Mouse (Mus musculus) cerebellum, adult 18-20 months (tissue): ENCODE measurements around the gene Ankdd1b.

Experiments
- DNase-seq, 2 experiments: peaks; one replicate each; pipeline ENCODE4 v3.0.0; 2021

Gene Ankdd1b

DNA sequence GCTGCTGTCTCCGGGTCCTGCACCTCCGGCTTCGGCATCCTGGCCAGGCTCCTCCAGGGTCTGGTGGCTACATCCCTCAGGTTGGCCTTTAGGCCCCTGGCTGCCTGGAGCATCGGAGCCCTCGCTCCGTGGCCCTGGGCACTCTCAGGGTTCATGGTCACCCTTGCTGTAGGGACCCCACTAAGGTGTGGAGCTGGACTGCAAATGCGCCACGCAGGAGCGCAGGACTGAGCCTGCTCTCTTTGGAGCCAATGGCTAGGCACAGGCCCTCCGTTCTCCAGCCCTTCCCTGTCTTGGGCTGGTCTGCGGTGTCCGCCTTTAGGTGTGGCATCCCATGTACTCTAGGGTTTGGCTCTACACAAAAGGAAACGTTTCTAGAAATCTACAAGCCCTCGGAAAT is at the start of gene Ankdd1b:
TSS of gene Ankdd1b (minus strand) at position 242 of the 400 bp plus-strand sequence.
- DNase-seq = no peak

DNA sequence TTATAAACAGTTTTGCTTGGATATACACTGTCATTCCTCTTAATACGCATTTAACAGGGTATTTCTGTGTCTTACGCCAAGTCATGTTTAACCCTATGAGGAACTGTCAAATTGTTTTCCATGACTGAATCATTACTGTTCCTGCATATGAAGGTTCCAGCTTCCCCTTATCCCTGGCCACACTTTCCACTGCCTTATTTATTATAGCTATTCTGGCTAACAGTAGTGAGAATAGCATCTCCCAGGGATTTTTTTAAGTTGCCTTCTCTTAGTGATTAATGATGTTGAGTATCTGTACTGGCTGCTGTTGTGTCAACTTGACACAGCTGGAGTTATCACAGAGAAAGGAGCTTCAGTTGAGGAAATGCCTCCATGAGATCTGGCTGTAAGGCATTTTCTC is 46.3 kb upstream of the Ankdd1b start:
- DNase-seq = no peak

DNA sequence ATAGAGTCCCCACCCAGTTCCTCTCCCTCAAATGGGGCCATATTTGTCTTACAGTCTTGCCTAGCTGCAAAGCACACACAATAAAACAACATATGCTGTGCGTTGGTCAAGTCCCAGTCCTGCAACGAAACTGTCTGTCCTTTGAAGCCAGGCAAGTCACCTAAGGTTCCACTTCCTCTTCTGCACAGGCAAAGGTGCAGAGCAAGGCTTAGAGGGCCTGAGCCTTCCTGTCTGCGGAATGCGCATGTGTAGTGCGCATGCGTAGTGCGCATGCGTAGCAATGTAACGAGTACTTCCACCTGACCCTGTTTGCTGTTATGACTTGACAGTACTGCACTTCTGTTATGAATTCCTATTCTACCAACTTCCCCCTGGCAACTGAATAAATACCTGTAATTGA is 45.3 kb upstream of the Ankdd1b start:
- no peak for DNase-seq

DNA sequence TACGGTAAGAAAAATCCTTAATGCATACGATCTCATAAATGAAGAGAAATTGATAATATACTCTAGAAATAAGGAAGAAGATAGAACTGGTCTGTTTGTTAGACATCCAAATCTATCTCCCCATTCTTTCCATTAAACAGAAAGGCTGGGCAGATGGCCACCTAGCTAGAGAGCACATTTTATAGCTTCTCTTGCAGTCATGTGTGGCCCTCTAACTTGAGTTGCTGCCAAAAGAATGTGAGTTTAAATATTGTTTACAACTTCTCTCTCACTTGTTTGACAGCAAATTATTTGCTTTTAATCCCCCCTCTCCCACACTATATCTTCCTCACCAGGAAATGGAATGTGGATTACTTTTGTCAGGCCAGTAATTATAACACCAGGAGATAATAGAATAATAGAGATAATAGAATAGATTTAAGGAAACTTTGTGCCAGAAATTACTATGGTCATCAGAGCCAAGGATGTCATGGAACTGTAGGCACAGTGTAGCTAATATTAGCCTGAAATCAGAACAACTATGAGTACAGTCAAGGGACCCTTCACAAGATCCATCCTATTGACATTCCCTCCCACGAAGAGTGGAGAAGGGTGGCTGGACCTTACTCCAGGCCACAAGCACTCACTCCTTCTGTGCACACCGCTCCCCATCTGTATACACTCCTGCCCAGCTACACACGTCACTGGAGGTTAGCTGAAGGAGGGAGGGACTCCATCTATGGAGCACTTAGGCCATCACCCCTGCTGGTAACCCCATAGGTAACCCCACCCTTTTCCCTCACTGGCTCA is 43.4 kb upstream of the Ankdd1b start:
- DNase-seq = no peak

DNA sequence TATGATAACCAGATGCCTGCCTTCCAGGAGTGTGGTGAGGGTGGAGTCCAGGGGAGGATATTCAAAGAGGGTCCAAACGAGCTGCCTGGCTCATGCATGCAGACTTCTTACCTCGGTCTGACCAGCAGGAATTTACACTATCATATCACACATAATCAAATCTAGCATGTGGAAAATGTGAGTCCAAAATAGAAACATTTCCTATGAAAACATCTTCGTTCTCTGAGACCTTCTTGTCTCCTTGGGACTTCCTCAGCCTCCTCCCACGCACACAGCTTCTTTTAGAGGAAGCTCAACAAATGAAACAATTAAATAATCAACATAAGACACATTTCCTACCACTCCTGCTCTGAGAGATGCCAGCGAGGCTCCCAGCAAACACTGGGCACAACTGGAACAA is 40.9 kb upstream of the Ankdd1b start:
- DNase-seq = no peak

DNA sequence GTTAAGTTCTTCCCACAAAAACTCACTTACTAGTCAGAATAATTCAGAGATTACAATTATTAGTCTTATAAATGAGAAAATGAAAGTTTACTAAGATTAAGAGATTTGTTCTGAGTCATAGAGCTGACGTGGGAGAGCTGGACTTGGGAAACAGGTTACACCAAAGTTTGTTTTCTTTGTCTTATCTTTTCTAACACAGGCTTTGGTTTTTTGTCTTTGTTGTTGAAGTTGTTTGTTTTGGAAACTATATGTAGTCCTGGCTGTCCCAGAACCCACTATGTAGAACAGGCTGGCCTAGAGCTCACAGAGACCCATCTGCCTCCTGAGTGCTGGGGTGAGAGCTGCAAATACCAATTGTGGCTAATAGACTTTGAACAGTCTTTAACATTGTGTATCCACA is 40.3 kb upstream of the Ankdd1b start:
- no peak for DNase-seq

DNA sequence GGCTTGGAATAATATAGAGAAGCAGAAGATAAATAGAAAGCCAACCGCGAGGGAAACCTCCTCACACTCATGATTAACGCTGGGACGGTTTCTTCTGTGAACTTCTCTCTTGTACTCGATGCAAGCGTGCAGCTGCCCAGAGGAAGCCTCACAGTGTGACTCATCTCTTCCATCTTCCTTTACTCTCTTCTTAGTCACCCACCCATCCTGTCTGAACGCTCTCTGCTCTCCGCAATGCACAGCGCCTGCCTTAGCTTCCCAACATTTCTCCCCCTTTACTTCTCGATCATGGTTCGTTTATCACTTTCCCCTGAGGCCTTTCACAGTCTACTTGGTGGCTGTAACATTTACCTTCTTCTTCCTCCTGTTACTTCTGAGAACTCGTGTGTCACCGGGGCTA is 39.6 kb upstream of the Ankdd1b start:
- DNase-seq = no peak

DNA sequence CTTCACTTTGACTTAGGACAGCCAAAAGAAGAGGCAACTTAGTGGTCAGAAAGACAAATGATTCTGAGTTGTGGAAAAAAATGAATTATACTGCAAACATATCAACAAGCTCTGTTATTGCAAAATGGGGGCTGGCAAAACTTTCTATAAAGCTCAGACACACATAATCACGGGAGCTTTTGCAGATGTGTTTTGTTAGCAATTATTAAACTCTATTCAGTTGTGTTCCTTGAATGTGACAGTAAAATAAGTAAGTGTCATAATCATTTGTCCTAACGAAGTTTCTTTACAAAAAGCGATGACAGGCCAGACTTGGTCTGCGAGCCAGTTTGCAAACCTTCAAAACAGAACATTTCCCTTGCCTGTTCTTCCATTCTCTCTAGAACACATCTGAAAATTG is 36.5 kb upstream of the Ankdd1b start:
- no peak for DNase-seq

DNA sequence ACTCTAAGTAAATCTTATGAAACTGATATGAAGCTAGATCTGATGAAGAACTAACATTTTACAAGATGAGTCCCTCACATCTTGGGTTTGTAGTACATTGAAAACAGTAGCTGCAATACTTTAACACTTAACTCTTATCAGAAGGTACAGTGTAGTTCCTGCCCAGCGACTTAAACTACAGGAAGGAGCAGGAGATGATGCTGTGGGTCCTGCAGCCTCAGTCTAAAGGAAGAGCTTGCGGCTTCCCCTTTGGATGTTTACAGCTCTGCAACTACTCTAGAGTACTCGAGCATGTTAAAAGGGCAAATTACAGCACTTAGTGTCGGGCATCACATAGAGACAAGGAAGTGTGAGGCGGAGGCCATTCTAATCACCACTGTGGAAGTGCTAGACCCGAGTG is 35.3 kb upstream of the Ankdd1b start:
- no peak for DNase-seq

DNA sequence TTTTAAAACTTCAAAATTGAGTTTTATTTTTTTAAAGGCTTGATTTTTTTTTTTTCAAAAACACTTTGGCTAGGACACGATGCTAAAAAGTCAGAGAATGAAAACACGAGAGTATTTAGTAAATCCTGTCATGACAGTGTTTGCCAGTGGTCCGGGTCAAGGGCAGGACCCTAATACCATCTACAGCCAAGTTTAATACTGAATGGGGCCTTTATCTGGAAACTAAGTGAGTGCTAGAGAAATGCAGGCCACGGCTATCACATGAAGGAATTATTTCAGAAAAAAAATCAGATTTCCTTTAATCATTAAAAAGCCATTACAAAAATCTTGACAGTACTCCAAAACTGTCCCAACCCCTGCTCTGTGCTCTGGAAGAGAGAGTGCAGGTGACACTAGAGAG is 34.7 kb upstream of the Ankdd1b start:
- no peak for DNase-seq

DNA sequence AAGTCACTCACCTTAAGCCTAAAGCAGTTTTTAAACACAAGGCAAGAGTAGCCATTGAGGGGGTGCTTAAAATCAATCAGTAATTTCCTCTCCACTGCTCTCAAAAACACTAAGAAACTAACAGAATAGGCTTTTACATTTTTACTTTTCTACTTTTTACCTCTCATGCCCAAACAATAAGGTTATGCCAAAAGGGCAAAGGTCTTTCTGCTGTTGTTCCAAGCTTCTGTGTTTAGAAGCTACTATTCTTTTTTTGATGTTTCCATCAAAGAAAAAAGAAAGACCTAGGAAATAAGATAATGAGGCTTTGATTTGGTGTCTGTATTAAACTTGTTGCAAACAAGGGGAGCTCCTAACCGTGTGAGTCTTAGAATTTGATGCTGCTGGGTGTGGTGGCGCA is 28.9 kb upstream of the Ankdd1b start:
- DNase-seq = no peak

DNA sequence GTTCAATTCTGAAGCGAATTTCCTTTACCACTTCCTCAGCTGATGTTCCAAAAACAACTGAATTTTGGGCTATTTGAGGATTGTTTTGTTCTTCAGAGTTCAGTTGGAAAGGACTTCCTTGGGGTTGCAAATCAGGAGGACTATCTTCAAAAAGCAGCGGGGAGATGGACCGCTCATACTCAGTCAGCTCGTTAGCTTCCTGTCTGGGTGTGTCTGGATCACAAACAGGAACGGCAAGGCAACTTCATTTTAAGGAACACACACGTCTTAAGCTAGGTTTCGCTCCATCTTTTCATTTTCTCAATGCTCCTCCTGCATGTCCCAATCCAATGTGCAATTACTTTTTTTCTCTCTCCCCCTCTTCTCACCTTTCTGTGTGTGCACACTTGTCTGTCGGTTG is 25.6 kb upstream of the Ankdd1b start:
- DNase-seq = no peak

DNA sequence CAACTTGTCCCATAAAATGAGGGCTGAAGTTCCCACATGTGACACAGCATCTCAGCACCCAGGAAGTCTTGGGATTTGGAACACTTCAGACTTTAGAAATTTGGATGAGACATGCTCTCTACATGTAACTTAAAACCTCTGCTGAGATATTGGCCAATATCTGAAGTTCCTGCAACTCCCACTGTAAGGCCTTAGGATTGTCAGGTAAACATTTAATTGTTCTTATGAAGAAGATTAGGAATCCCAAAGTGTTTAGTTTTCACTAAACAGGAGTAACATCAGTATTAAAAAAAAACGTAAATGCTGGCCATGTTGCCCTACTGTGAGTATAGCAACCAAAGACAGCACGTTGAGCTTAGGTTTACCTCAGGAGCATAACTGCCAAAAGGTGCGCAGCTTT is 19.4 kb upstream of the Ankdd1b start, which contains the start of gene Gm17622:
TSS of gene Gm17622 (plus strand) at position 301 of the 400 bp plus-strand sequence.
- DNase-seq = no peak

DNA sequence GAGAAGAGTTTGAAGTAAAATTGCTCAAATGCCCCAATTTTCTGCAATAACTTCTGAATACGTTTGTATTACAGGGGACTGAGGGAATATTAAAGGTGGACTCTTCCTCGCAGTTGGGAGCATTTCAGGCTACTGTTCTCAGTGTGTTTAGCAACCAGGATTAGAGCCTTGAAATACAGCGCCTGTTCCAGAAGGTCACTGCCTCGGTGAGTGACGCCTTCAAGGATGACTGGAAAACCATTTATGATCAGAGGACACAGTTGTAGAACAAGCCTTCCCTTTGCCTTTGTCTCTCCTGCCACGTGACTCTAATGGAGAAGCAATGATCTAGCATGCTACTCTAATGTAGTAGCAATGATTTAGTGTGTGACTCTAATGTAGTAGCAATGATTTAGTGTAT is 17.0 kb upstream of the Ankdd1b start:
- DNase-seq = no peak

DNA sequence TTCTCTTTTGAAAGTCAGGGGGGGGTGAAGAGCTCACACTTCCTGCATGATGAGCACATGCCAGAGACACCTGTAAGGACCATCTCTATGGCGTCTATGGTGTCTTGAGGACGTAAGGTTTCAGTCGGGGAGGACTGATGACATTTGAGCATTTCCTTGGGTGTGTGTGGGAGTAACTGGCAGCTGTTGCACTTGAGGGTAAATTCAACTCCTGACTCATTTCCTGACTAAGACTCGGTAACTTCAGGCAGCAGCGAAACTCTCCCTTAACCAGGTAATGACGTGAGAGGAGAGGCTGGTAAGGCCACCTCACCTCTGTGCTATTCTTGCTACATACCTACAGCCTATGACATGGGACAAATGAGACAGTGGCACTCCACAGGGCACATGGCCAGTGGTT is 16.2 kb upstream of the Ankdd1b start:
- DNase-seq = no peak

DNA sequence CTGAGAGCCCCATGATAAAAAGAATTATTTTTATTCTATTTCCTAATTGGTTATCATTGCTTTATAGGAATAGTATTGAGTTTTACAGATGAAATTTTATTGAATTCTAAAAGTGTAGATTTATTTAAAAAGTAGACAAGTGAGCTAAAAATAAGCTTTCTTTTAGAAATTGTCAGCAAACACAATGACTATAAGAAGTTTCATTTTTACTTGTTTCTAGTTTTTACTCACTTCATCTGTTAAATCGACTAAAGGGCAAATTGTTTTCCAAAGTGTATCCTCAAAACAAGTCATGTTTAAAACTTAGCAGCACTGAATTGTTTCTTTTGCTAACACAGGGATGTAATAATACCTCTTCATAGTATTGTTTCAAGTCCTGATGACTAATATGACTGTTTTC is 8.0 kb upstream of the Ankdd1b start:
- DNase-seq = no peak

DNA sequence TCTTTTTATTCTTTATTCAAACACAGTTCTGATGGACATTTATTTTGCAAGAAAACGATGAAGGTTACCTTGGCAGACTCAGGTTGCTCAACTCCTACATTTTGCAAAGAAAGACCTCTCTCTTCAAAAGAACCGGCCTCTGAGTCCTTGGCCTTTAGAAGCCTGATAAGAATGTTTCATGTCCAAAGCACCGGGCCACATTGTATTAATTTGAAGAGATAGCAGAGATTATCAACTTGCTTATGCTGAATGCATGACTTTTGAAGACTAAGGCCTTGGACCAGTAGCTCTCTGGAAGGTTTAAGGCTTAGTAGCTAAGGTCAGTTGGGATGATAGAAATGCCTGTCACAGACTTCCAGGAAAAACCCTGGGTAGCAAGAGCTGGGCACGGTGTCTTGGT is 6.2 kb upstream of the Ankdd1b start:
- DNase-seq = no peak

DNA sequence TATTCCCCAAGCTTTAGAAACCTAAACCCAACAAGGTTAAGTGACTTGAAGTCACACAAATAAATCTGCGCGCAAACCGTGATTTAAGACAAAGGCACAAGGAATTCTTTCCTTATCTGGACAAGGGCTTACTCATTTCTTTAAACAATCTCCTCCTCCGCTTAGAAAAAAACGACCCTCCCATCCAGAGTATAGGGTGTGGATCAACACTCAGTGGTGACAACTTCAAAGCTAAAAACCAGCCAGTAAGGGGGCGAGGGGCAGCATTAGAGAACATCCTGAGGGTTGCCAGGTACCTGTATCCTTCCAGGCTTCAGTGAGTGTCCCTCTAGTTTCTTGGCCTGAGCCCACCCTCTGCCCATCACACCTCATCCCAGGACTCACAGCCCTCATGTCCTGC is 442 bp downstream of the Ankdd1b start:
- no peak for DNase-seq

DNA sequence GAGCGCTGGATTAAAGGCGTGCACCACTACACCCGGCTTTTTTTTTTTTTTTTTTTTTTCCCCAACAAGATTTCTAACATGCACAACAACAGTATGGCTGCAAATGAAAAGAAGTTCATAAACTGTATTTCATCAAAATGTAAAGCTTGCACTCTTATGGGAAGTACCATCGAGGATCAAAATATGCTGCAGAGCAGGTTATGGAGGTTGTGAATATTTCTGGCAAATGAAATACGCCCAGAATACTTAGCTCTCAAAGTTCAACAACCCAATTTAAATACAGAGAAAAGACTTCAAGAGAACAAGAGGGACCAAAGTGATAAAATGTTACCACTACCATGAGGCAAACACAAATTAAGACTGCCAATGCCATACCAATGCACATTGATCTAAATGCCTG is 2.3 kb downstream of the Ankdd1b start:
- DNase-seq = no peak

DNA sequence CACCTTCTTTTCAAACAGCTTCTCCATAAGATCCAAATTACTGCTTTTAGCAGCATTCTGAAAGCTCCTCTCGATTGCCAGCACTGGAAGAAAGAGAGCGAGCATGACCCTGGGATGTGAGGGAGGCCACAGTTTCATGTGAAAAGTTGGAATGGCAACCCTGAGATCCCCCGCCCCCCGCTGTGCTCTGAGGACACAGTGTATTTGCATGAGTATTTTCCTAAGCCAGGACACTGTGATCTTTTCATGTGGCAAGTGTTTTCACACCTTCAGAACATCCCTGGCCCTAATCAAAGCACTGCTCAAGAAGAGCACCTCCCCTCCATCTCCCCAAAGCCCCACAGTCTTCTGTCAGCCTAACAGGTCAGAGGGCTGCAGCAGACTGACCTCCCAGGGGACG is 5.7 kb downstream of the Ankdd1b start:
- DNase-seq = no peak

DNA sequence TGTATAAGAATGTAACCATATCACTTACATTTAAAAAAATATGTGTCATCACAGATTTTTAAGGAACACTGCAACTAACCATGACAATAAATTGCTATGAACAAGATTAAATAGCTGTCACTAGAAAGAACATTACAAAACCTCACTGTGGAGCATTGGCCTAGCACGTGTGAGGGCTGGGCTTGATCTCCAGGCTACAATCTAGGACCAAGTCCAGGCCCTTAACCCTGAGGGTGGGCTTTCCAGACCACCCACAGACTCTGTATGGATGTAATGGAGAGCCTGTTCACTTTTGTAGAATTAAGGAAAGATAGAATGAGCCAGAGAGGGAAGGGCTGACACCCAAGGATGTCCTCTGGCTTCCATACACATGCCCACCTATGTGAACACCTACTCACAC is 8.4 kb downstream of the Ankdd1b start:
- DNase-seq = no peak

DNA sequence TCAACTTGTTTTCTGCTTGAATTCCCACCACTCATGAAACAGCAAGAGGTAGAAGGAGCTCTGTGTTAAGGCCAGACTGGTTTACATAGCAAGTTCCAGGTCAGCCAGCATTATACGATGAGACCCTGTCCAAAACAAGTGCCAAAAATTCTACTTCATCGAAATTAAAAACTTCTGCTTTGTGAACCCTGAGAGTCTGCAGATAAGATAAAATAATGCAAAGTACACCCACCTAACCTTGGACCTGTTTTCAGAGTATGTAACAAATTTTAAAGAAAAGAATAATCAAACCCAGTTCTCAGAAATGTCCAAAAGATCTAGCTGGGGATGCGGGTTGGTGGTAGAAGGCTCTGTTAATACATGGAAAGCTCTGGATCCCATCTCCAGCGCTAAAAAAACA is 12.4 kb downstream of the Ankdd1b start:
- DNase-seq = no peak

DNA sequence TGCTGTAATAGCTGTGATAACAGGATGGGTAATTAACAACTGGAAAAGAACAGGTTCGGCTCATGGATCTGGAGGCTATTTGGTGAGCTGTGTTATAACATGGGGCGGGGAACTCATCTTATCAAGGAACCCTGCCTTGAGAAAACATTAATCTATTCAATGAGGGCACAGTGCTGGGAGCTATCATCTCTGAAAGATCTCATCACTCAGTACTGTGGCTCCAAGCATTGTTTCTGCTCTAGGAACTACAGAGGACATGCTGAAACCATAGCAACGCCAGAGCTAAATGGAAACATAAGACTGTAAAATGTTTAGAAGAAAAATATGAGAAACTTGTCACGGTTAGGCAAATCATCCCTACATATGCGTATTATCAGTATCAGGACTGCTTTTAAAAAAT is 13.0 kb downstream of the Ankdd1b start:
- DNase-seq = no peak

DNA sequence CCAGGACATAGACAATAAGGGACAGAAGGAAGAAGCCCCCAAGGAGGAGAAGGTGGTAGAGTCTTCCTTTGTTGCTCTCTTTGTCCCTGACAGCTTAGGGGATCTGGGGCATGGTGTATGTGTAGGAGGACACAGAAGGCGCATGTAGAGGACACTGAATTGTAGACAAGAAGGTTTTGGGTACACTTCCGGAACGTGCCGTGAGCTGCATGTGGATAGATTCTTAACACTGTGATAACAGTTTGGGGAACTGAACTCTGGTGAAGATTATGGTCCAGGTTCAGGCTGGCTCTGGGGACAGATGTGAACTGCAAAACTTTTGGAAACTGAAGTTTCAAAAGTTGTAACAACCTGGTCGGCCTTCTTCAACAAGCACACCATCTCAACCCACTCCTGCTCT is 13.4 kb downstream of the Ankdd1b start:
- no peak for DNase-seq

DNA sequence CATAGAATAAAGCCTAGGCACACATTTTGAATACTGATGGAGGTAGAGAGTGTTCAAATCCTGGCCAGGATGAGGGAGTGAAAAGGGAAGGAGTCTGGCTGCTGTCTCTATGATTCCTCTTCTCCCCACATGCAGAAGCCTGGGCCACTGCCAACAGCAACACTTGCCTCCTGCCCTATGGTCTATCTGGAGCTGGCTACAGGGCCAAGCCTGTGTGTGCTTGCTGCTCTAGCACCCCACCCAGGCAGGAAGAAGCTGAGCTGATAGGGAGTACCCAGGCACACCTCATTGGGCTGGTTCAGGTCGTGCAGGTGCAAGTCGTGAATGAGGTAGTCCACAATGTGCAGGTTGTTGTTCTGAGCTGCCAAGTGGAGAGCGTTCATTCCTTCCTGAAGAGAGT is 16.7 kb downstream of the Ankdd1b start:
- no peak for DNase-seq
